Mouse (Mus musculus) liver, embryonic 14.5 days (tissue): ENCODE measurements around the gene Zer1.

ENCODE experiments used
- CTCF ChIP-seq: IDR thresholded peaks from 2 replicates; pipeline ENCODE4 v1.5.1; 2016; ENCODE audit warnings: antibody characterized with exemption, low read depth, control low read depth
- EP300 ChIP-seq: IDR thresholded peaks from 2 replicates; pipeline ENCODE4 v1.6.1; 2016; ENCODE audit warnings: antibody characterized with exemption, low read depth

DNA sequence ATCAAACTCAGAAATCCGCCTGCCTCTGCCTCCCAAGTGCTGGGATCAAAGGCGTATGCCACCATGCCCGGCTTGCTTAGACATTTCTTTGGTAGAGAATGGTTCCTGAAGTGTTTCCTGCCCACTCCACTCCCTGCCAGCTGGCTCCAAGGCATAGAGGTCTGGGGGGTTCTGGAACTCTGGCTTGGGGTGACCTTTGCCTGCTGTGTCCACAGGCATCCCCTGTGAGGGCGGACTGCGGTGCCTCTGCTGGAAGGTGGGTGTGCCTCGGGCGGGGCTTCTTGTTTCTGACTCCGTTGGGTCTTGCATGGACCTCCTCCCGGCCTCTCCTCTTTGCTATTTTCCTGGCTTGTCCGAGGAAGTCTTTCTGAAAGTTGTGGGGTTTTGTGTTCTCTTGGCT is 12.1 kb upstream of the Zer1 start:
- no peak for TF ChIP-seq CTCF
- TF ChIP-seq EP300: no peak
